Mouse (Mus musculus) heart, embryonic 10.5 days (tissue): ENCODE data around the gene Olfr1471. TPM values are rescaled to one million over a fixed set of nuclear protein-coding genes. Genes with fewer than 3 reads are reported as not detected.
"Not testable (repeated sequence)": the region's sequence is repeated elsewhere in the genome, so short reads cannot be mapped to it uniquely, and the experiment has no call there.

Source experiments
- DNase-seq: peaks from one replicate; pipeline ENCODE4 v3.0.0-alpha.2; 2017; ENCODE audit warnings: low spot score
- H3K27ac ChIP-seq: fragments of 300-500 bp; sonication (generic); 2 replicates; pipeline ENCODE4 v1.5.1; 2016; ENCODE audit warnings: mild to moderate bottlenecking
- H3K27me3 ChIP-seq: fragments of 300-500 bp; sonication (generic); 2 replicates; pipeline ENCODE4 v1.6.1; 2016; ENCODE audit warnings: mild to moderate bottlenecking; ENCODE audit not compliant: poor library complexity, insufficient read depth, severe bottlenecking
- H3K36me3 ChIP-seq: fragments of 300-500 bp; sonication (generic); 2 replicates; pipeline ENCODE4 v1.6.1; 2016; ENCODE audit warnings: mild to moderate bottlenecking, moderate library complexity
- H3K4me1 ChIP-seq: fragments of 300-500 bp; sonication (generic); 2 replicates; pipeline ENCODE4 v1.6.1; 2016; ENCODE audit warnings: mild to moderate bottlenecking
- H3K4me3 ChIP-seq: fragments of 300-500 bp; sonication (generic); 2 replicates; pipeline ENCODE4 v1.5.1; 2016; ENCODE audit warnings: mild to moderate bottlenecking, moderate library complexity
- H3K9me3 ChIP-seq: fragments of 300-500 bp; sonication (generic); 2 replicates; pipeline ENCODE4 v1.6.1; 2016; ENCODE audit warnings: mild to moderate bottlenecking, moderate library complexity
- WGBS: fragments of 180-500 bp; shearing (Covaris S2); methylation state at CpG from one replicate; pipeline ENCODE4 v1.1.7; 2016; 5-methylcytosine and 5-hydroxymethylcytosine counted together
- polyA plus RNA-seq: library from polyadenylated mRNA; unstranded; fragments of >200 nt; fragmentation: Nextera tagmentation; extraction: Ambion mirVana; gene quantifications from 2 replicates; pipeline ENCODE4 v1.2.1, GENCODE M21; 2016

Gene Olfr1471
- polyA plus RNA-seq: not detected in 2 replicates

- H3K27ac ChIP-seq, H3K4me1 ChIP-seq, H3K36me3 ChIP-seq, DNase-seq, H3K4me3 ChIP-seq, H3K9me3 ChIP-seq, H3K27me3 ChIP-seq: not testable (repeated sequence)
- WGBS: 75% methylated on average over 2 of the region's 2 CpGs
Measured at GRCm38 (mm10) chr19:13443109-13443508, at the start of gene Olfr1471. Olfr1471 (plus strand) TSS chr19:13443409.

GRCm38 (mm10) chr19:13407549-13407948 is 35.7 kb upstream of the Olfr1471 start, which contains the start of gene Olfr1469:
Olfr1469 (plus strand) TSS chr19:13407849.
- Histone ChIP-seq H3K27ac (no peak within 1 kb of the TSS), H3K9me3 (no peaks in the 10 kb centered on the region), H3K27me3 (no peaks in the 10 kb centered on the region), H3K4me1 (no peaks in the 10 kb centered on the region), H3K4me3 (no peak within 1 kb of the TSS), H3K36me3 (no peaks in the 10 kb centered on the region)
- WGBS: 69% methylated on average over 2 of the region's 2 CpGs
- DNase-seq: no peak

GRCm38 (mm10) chr19:13455986-13456385 is 12.8 kb downstream of the Olfr1471 start, which contains the start of gene Olfr1472:
Olfr1472 (minus strand) TSS chr19:13456086.
- H3K27me3 ChIP-seq: no peaks in the 10 kb centered on the region
- DNase-seq: no peak
- peaks cover 3% of the 10 kb centered on the region; the same call in 1 of the 2 replicates for H3K9me3 ChIP-seq
- H3K27ac ChIP-seq: no peak within 1 kb of the TSS
- WGBS: 73% methylated on average over 1 of the region's 1 CpGs
- no peaks in the 10 kb centered on the region for H3K36me3 ChIP-seq
- no peak within 1 kb of the TSS for H3K4me3 ChIP-seq
- no peaks in the 10 kb centered on the region for H3K4me1 ChIP-seq

GRCm38 (mm10) chr19:13469265-13469664 is 26.1 kb downstream of the Olfr1471 start, which contains the start of gene Olfr1474:
Olfr1474 (plus strand) TSS chr19:13469565.
- H3K9me3 ChIP-seq, H3K27ac ChIP-seq, H3K27me3 ChIP-seq, H3K4me3 ChIP-seq, H3K36me3 ChIP-seq, DNase-seq, H3K4me1 ChIP-seq: not testable (repeated sequence)
- 74% methylated on average over 4 of the region's 4 CpGs for WGBS

GRCm38 (mm10) chr19:13480096-13480495 is 36.9 kb downstream of the Olfr1471 start, which contains the start of gene Olfr1475:
Olfr1475 (minus strand) TSS chr19:13480196.
- Histone ChIP-seq H3K36me3 (no peaks in the 10 kb centered on the region), H3K9me3 (no peaks in the 10 kb centered on the region), H3K4me3 (no peak within 1 kb of the TSS), H3K4me1 (no peaks in the 10 kb centered on the region), H3K27ac (no peak within 1 kb of the TSS), H3K27me3 (no peaks in the 10 kb centered on the region)
- DNase-seq: no peak

GRCm38 (mm10) chr19:13500246-13500645 is 57.0 kb downstream of the Olfr1471 start, which contains the start of gene Olfr1477:
Olfr1477 (plus strand) TSS chr19:13500546.
- H3K27ac ChIP-seq: no peak within 1 kb of the TSS
- no peak for DNase-seq
- no peaks in the 10 kb centered on the region for H3K36me3 ChIP-seq
- 68% methylated on average over 3 of the region's 3 CpGs for WGBS
- H3K27me3 ChIP-seq: no peaks in the 10 kb centered on the region
- peaks cover 5% of the 10 kb centered on the region for H3K9me3 ChIP-seq
- H3K4me3 ChIP-seq: no peak within 1 kb of the TSS
- H3K4me1 ChIP-seq: no peaks in the 10 kb centered on the region

Other genes with a start within 250 kb of the Olfr1471 start
- gene Olfr1463, start 212.1 kb upstream of the Olfr1471 start, polyA plus RNA-seq: not detected in 2 replicates
- gene Olfr1465, start 127.9 kb upstream of the Olfr1471 start, polyA plus RNA-seq: not detected in 2 replicates
- not detected in 2 replicates for gene Olfr1466, start 104.5 kb upstream of the Olfr1471 start, polyA plus RNA-seq
- gene Olfr1467, start 81.2 kb upstream of the Olfr1471 start, polyA plus RNA-seq: not detected in 2 replicates
- gene Olfr1469, start 35.6 kb upstream of the Olfr1471 start, polyA plus RNA-seq: not detected in 2 replicates
- gene Olfr1472, start 12.7 kb downstream of the Olfr1471 start, polyA plus RNA-seq: not detected in 2 replicates
- gene Olfr1474, start 26.2 kb downstream of the Olfr1471 start, polyA plus RNA-seq: not detected in 2 replicates
- gene Olfr1475, start 36.8 kb downstream of the Olfr1471 start, polyA plus RNA-seq: not detected in 2 replicates
- not detected in 2 replicates for gene Olfr1477, start 57.1 kb downstream of the Olfr1471 start, polyA plus RNA-seq
- not detected in 2 replicates for gene Olfr1480, start 84.5 kb downstream of the Olfr1471 start, polyA plus RNA-seq
- not detected in 2 replicates for gene Olfr1484, start 140.1 kb downstream of the Olfr1471 start, polyA plus RNA-seq
- not detected in 2 replicates for gene Olfr1487, start 174.0 kb downstream of the Olfr1471 start, polyA plus RNA-seq
- not detected in 2 replicates for gene Olfr1489, start 188.2 kb downstream of the Olfr1471 start, polyA plus RNA-seq
- not detected in 2 replicates for gene Olfr1490, start 207.7 kb downstream of the Olfr1471 start, polyA plus RNA-seq